Mouse (Mus musculus): ENCODE measurements around the gene Olfr507.
"Not testable (repeated sequence)": the region's sequence is repeated elsewhere in the genome, so short reads cannot be mapped to it uniquely, and the experiment has no call there.

Gene Olfr507

GRCm38 (mm10) chr7:108621514-108621913 lies at the start of gene Olfr507:
Gene Olfr507 (plus strand): TSS chr7:108621814.
- no peak for DNase-seq (ENCODE audit: low read depth)

DNA sequence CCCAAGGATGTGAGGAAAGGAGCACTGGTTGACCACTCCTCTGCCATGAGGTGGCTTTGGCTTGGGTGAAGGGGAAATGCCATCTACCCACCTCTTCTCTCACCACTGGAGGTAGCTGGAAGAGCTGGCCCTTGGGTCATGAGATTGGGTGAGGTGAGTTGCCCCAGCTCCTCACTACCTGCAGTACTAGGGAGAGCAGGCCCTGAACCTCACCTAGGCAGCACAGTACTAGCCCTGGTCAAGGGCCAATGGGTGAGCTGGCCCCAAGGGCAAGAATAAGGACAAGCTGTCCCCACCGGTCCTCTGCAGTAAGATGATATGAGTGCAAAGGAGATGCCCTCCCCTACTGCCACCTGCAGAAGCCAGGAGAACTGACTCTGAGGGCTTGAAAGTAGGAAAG lies 31.8 kb upstream of the Olfr507 start:
- no peak for DNase-seq (ENCODE audit: low read depth)

DNA sequence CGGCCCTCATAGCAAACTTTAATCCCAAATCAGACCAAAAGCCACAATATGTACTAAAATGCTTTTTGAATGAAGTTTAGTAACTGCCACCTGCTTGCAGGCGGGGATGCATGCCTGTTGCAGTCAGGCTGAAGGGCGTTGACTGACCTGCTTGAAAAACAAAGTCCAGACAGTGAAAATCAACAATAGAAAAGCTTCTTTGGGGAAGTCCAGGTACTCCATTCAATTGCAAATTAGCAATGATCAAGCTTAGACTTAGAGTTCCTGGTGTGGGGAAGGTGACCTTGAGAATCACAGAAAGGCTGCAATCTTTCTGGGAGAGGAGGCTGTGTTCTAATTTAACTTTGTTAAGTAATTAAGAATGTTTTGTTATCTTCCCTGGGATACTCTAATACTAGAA lies 19.7 kb upstream of the Olfr507 start:
- DNase-seq (ENCODE audit: low read depth) = not testable (repeated sequence)

DNA sequence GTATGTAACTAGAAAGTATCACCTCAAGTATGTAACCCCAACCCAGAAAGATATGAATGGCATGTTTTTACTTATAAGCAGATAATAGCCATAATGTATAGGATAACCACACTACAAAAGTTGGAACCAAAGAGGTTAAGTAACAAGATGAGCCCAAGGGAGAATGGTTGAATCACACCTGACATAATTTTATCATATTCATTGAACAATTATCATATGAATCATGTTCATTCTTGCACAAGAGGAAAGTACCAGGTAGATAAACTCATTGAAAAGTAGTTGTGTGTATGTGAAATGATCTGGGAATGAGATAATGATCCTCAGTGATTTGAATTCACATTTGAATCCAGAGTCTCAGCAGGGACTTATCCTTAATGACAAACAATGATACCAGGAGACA lies 11.1 kb upstream of the Olfr507 start, which contains the start of gene Olfr506:
Gene Olfr506, plus strand, starts transcription at position 301 of the 400 bp plus-strand sequence.
- no peak for DNase-seq (ENCODE audit: low read depth)

GRCm38 (mm10) chr7:108614110-108614509 lies 7.5 kb upstream of the Olfr507 start:
- no peak for DNase-seq (ENCODE audit: low read depth)

DNA sequence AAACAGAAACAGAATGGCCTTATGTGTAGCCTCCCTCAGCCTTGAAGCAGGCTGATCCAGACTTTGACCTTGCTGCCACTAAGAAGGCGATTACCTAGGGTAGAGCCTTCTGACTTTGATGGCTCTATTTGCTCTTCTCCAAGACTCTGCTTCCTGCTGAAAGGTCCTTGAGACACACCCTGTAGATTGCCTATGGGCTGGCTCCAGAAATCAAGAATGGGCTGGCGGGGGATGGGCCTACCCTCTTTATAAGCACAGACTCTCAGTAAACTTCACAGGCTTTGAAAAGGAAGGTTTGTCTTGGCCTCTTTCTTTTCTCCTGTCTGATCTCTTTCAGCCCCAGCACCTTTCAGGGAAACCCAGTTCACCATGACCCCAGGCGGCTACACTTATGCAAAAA lies 4.8 kb upstream of the Olfr507 start:
- DNase-seq (ENCODE audit: low read depth) = not testable (repeated sequence)

GRCm38 (mm10) chr7:108629694-108630093 lies 8.1 kb downstream of the Olfr507 start, which contains the start of gene Olfr508:
Gene Olfr508 (plus strand): TSS chr7:108629994.
- no peak for DNase-seq (ENCODE audit: low read depth)

- no peak for DNase-seq (ENCODE audit: low read depth)
Observed at GRCm38 (mm10) chr7:108651806-108652205, 30.2 kb downstream of the Olfr507 start, which contains the start of gene Olfr509. Gene Olfr509 (minus strand): TSS chr7:108651906.

DNA sequence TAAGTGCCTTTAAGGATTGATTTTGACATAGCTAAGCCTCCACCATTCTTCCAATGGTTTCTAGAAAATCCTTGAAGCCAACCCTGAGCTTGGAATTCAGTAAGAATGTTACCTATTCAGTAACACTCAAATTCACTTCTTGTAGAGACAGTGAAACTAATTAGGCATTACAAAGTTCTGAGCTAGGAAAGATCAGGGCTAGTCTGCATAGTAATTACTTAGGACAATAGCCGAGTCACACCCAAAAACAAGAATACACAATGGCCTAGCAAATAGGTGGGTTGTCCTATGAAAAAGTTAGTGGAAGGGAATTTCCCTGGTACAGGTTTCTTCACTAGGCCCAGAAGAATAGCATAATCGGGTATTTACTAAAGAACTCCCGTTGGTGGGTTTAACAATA lies 40.8 kb downstream of the Olfr507 start:
- DNase-seq (ENCODE audit: low read depth) = no peak

DNA sequence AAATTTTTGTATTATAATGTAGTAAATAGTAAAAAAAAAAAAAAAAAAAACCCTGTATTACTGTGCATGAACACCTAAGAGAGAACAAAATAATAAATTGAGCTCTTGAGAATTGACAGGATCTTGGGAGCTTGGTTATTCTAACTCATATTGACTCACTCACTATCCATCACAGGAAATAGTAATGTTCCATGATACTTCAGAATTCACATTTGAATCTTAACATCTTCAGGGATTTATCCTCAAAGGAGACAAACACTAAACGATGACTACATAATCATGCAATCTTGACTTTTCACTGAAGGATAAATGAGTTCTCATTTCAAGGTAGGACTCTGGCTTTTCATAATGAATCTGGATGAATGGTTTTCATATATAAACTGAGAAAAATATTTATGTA lies 44.5 kb downstream of the Olfr507 start, which contains the start of gene Olfr510:
Gene Olfr510, plus strand, starts transcription at position 301 of the 400 bp plus-strand sequence.
- DNase-seq (ENCODE audit: low read depth) = no peak

DNA sequence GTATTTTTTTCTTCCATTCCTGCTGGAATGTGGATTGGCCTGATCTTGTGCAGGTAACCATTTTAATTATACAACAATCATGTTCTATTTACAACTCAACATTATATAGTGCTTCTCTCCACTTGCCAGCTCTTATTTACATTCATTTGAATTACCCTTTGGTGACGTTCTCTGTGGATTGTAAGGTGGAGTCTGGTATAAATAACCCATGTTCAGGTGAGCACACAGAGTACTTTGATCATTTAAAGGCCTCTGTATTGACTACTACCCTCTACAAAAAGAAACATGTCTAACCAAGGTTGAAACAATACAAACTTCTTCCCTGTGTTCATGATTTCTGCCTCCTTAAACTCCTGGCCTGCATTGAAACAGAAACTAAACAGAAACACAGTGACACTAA lies 49.4 kb downstream of the Olfr507 start:
- no peak for DNase-seq (ENCODE audit: low read depth)

Measured in 416B (cell line).